28 mouse cellular contexts compared by ENCODE assay signal in genomic region chr2:81885438-81885837, GRCm38 (mm10).
DNase-seq lines count a peak whose midpoint lies in the region; ATAC-seq and TF ChIP-seq lines count a peak whose summit lies in the region.
"Had no signal": no experiment of that assay in that cellular context is flagged by ENCODE, and none has a peak within 500 bp of the region (broad histone marks: within the 10 kb centered on the region; RNA-seq: fewer than 3 reads in every experiment).

No protein-coding gene starts in this region.

- DNase-seq in heart, adult 18-20 months = peak; percentile 13 to 57
- no peak for DNase-seq in heart, postnatal 36 days
- peak; percentile 38 for DNase-seq in hindbrain, postnatal 0 days (ENCODE audit: low spot score)
- DNase-seq in hindbrain, embryonic 11.5 days (ENCODE audit: low spot score) = no peak
- DNase-seq in brain, adult 2 months (ENCODE audit: low read depth, low spot score) = peak; percentile 43
- peak; percentile 14 for DNase-seq in heart, postnatal 4 days
- DNase-seq: adrenal gland, postnatal 14 days; kidney, adult 11 months; kidney, postnatal 14 days; layer of hippocampus, adult 9-11 months; liver; lung, embryonic 14.5 days; lung, postnatal 14 days; right cerebral cortex, adult 18-20 months; right cerebral cortex, postnatal 4 days; thymus, postnatal 4 days had no signal

- no peak for TF ChIP-seq CTCF in hindbrain, postnatal 0 days (IDR thresholded peaks at IDR 0.05; ENCODE audit: low read depth)

- no peak overlapping the region for H3K27ac ChIP-seq in hindbrain, postnatal 0 days
- H3K27ac ChIP-seq in hindbrain, embryonic 11.5 days (ENCODE audit: low read depth, low read length) = no peak overlapping the region
- no peak overlapping the region for H3K27ac ChIP-seq in liver, embryonic 12.5 days
- no peak overlapping the region for H3K27ac ChIP-seq in intestine, embryonic 15.5 days
- H3K27ac ChIP-seq: embryonic facial prominence, embryonic 13.5 days; forebrain, embryonic 10.5 days; heart, embryonic 15.5 days; hindbrain, embryonic 13.5 days; liver, embryonic 15.5 days; neural tube, embryonic 12.5 days had no signal

- 82% methylated on average over 1 of the region's 1 CpGs for WGBS in hindbrain, postnatal 0 days
- 81% methylated on average over 1 of the region's 1 CpGs for WGBS in hindbrain, embryonic 11.5 days
- WGBS in liver, embryonic 12.5 days (ENCODE audit: insufficient replicate concordance) = 47% methylated on average over 1 of the region's 1 CpGs
- WGBS in intestine, embryonic 15.5 days = 65% methylated on average over 1 of the region's 1 CpGs

- H3K36me3 ChIP-seq in hindbrain, postnatal 0 days (ENCODE audit: insufficient read depth, low read length) = no peaks in the 10 kb centered on the region
- no peaks in the 10 kb centered on the region for H3K36me3 ChIP-seq in hindbrain, embryonic 11.5 days (ENCODE audit: control insufficient read depth, insufficient read depth, low read length)
- H3K36me3 ChIP-seq in liver, embryonic 12.5 days = no peaks in the 10 kb centered on the region
- H3K36me3 ChIP-seq in intestine, embryonic 15.5 days = no peaks in the 10 kb centered on the region
- H3K36me3 ChIP-seq: embryonic facial prominence, embryonic 13.5 days; forebrain, embryonic 10.5 days; heart, embryonic 15.5 days; hindbrain, embryonic 13.5 days; liver, embryonic 15.5 days; neural tube, embryonic 12.5 days had no signal

- intact Hi-C loops in heart, postnatal 36 days (cut with DNase I) = no loop called here

- no peaks in the 10 kb centered on the region for H3K27me3 ChIP-seq in hindbrain, postnatal 0 days (ENCODE audit: insufficient read depth, low read length)
- no peaks in the 10 kb centered on the region for H3K27me3 ChIP-seq in hindbrain, embryonic 11.5 days (ENCODE audit: control insufficient read depth, insufficient read depth, low read length)
- H3K27me3 ChIP-seq in liver, embryonic 12.5 days (replicated peaks) = no peaks in the 10 kb centered on the region
- no peaks in the 10 kb centered on the region for H3K27me3 ChIP-seq in intestine, embryonic 15.5 days (replicated peaks)
- H3K27me3 ChIP-seq: embryonic facial prominence, embryonic 13.5 days; heart, embryonic 15.5 days; hindbrain, embryonic 13.5 days; liver, embryonic 15.5 days; neural tube, embryonic 12.5 days; Patski had no signal

- no peaks in the 10 kb centered on the region for H3K4me1 ChIP-seq in hindbrain, postnatal 0 days (ENCODE audit: insufficient read depth, low read length)
- no peaks in the 10 kb centered on the region for H3K4me1 ChIP-seq in hindbrain, embryonic 11.5 days (replicated peaks; ENCODE audit: control insufficient read depth, insufficient read depth, low read length)
- no peaks in the 10 kb centered on the region for H3K4me1 ChIP-seq in liver, embryonic 12.5 days
- H3K4me1 ChIP-seq in intestine, embryonic 15.5 days (replicated peaks) = no peaks in the 10 kb centered on the region
- H3K4me1 ChIP-seq: embryonic facial prominence, embryonic 13.5 days; forebrain, embryonic 10.5 days; heart, embryonic 15.5 days; hindbrain, embryonic 13.5 days; liver, embryonic 15.5 days; neural tube, embryonic 12.5 days had no signal

- no peak overlapping the region for H3K4me2 ChIP-seq in hindbrain, postnatal 0 days (ENCODE audit: low read depth, low read length)
- no peak overlapping the region for H3K4me2 ChIP-seq in hindbrain, embryonic 11.5 days (replicated peaks; ENCODE audit: low read depth, low read length)
- no peak overlapping the region for H3K4me2 ChIP-seq in liver, embryonic 12.5 days
- H3K4me2 ChIP-seq in intestine, embryonic 15.5 days (replicated peaks) = no peak overlapping the region
- H3K4me2 ChIP-seq: embryonic facial prominence, embryonic 13.5 days; heart, embryonic 15.5 days; hindbrain, embryonic 13.5 days; liver, embryonic 15.5 days; lung, embryonic 14.5 days; neural tube, embryonic 12.5 days had no signal

- ATAC-seq in hindbrain, postnatal 0 days = no peak
- ATAC-seq in hindbrain, embryonic 11.5 days (ENCODE audit: low FRiP score) = no peak
- no peak for ATAC-seq in liver, embryonic 12.5 days
- no peak for ATAC-seq in intestine, embryonic 15.5 days
- ATAC-seq: forebrain, embryonic 16.5 days; midbrain, embryonic 16.5 days; Patski had no signal

- H3K9me3 ChIP-seq in hindbrain, postnatal 0 days (ENCODE audit: low read length) = no peaks in the 10 kb centered on the region
- H3K9me3 ChIP-seq in hindbrain, embryonic 11.5 days (ENCODE audit: control insufficient read depth, low read length) = no peaks in the 10 kb centered on the region
- no peaks in the 10 kb centered on the region for H3K9me3 ChIP-seq in liver, embryonic 12.5 days (replicated peaks)
- H3K9me3 ChIP-seq in intestine, embryonic 15.5 days = no peaks in the 10 kb centered on the region
- H3K9me3 ChIP-seq: embryonic facial prominence, embryonic 13.5 days; forebrain, embryonic 10.5 days; heart, embryonic 15.5 days; hindbrain, embryonic 13.5 days; liver, embryonic 15.5 days; neural tube, embryonic 12.5 days had no signal

- H3K9ac ChIP-seq in hindbrain, postnatal 0 days (replicated peaks; ENCODE audit: low read length) = no peak overlapping the region
- H3K9ac ChIP-seq in hindbrain, embryonic 11.5 days (ENCODE audit: low read depth, low read length) = no peak overlapping the region
- H3K9ac ChIP-seq in liver, embryonic 12.5 days = no peak overlapping the region
- no peak overlapping the region for H3K9ac ChIP-seq in intestine, embryonic 15.5 days
- H3K9ac ChIP-seq: embryonic facial prominence, embryonic 13.5 days; heart, embryonic 15.5 days; hindbrain, embryonic 13.5 days; liver, embryonic 15.5 days; lung, embryonic 14.5 days; neural tube, embryonic 12.5 days had no signal

- no peak overlapping the region for H3K4me3 ChIP-seq in hindbrain, postnatal 0 days (ENCODE audit: low read length)
- H3K4me3 ChIP-seq in hindbrain, embryonic 11.5 days (ENCODE audit: low read depth, low read length) = no peak overlapping the region
- no peak overlapping the region for H3K4me3 ChIP-seq in liver, embryonic 12.5 days
- H3K4me3 ChIP-seq in intestine, embryonic 15.5 days (replicated peaks) = no peak overlapping the region
- H3K4me3 ChIP-seq: embryonic facial prominence, embryonic 13.5 days; forebrain, embryonic 10.5 days; heart, embryonic 15.5 days; hindbrain, embryonic 13.5 days; liver, embryonic 15.5 days; myocyte; neural tube, embryonic 12.5 days had no signal

Comparison
In these comparisons a context has a peak if more than half of its experiments do, and no peak if none do; other contexts are left out.
1. DNase-seq: peak in heart, adult 18-20 months (2 of 2), hindbrain, postnatal 0 days (single experiment), brain, adult 2 months (single experiment) and heart, postnatal 4 days (single experiment); none in heart, postnatal 36 days (0 of 2) and hindbrain, embryonic 11.5 days (single experiment).